ENCODE assay signal across 8 mouse cellular contexts in the genomic region with DNA sequence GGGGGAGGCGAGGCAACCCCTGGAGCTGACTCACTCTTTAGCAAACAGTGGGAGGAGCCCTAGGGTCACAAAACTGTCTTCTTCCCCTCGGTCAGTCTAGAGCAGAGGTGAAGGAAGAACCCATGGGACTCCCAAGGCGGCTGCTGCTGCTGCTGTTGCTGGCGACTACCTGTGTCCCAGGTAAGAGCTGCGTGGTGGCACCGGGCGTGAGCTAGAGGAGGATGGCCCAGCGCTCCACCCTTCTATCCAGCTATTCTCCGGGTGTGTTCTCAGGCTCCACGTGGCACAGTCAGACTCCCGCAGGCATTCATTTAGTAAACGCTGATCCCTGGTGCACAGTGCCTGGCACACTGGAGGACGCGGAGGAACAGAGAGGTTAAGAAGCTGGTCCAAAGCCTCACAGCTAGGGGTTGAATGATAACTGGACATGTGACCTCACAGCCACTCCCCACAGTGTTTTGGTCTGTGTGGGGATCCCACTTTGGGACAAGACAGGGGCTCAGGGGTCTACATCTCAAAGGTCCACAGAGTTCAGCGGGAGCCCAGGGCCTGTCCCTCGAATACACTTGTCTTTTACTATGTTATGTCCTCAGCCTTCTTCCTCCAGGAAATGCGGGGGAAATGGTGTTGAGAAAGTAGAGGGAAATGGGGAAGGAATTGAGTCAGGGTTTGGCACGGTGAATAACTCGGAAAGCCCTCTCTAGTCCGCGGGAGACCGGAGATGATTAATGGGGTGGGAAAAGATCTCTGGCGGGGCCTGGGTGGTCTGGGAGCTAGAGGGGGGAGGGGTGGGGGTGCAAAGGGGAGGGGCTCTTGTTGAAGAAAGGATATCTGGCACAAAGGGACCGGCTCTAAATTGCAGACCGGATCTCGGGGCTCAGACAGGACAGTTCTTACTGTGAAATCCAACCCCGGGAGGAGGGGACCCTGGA. TPM values are rescaled to one million over a fixed set of nuclear protein-coding genes. Genes with fewer than 3 reads are reported as not detected.
A peak's percentile ranks its signal among the peaks of the same experiment; 100 is the strongest.
DNase-seq lines count a peak whose midpoint lies in the region; TF ChIP-seq lines count a peak whose summit lies in the region.

A gene (plus strand): TSS at position 97 of the 932 bp plus-strand sequence.

- H3K4me3 ChIP-seq in C2C12 (ENCODE audit: insufficient read depth, poor library complexity, severe bottlenecking) = peak within 1 kb of the TSS; percentile 69

- peaks cover 41% of the 10 kb centered on the region for H3K36me3 ChIP-seq in C2C12 (ENCODE audit: control insufficient read depth, insufficient read depth)

- no peaks in the 10 kb centered on the region for H3K27me3 ChIP-seq in C2C12 (ENCODE audit: control insufficient read depth, insufficient read depth, insufficient read length)

- TF ChIP-seq CTCF in C2C12 (IDR thresholded peaks at IDR 0.05; ENCODE audit: control insufficient read depth, insufficient read depth, insufficient read length) = no peak

- DNase-seq in adrenal gland, postnatal 25 days = peak; percentile 27
- DNase-seq in heart, adult 8-10 months (ENCODE audit: low spot score) = peak; percentile 71
- peak; percentile 47 for DNase-seq in kidney, adult 9 months
- peak; percentile 82 for DNase-seq in lung, postnatal 10 days
- peak; percentile 46 to 73 for DNase-seq in spleen, postnatal 4 days (ENCODE audit: low spot score in 2 of 2)
- DNase-seq in cerebellum, postnatal 10 days = no peak
- no peak for DNase-seq in right cerebral cortex, adult 2 months (ENCODE audit: low spot score in 2 of 2)

- peaks cover 50% of the 10 kb centered on the region for H3K79me3 ChIP-seq in C2C12 (ENCODE audit: low read depth)

- H3ac ChIP-seq in C2C12 (ENCODE audit: control insufficient read depth, insufficient read length, low read depth) = peak within 1 kb of the TSS; percentile 73

- H3K79me2 ChIP-seq in C2C12 (ENCODE audit: control insufficient read depth, insufficient read depth) = peaks cover 55% of the 10 kb centered on the region

TF ChIP-seq in C2C12, 6 proteins besides CTCF, POLR2A, EP300 and RAD21:
- TF ChIP-seq MAX (IDR thresholded peaks at IDR 0.05) (peak; percentile 28), FOSL1 (IDR thresholded peaks at IDR 0.05; ENCODE audit: insufficient read depth, low read length, poor library complexity, severe bottlenecking) (no peak), USF1 (IDR thresholded peaks at IDR 0.05; ENCODE audit: low read depth) (peak; percentile 76)

RNA-seq across cellular contexts. Expression of the gene that starts here (rescaled TPM):
- 191 TPM for polyA plus RNA-seq in C2C12 (2012; fragmentation: generic; extraction: Trizol)
- 5.6 and 7.8 TPM in 2 replicates for total RNA-seq in adrenal gland, postnatal 25 days (2021)
- total RNA-seq in heart, adult 8-10 months (2022) = 1 to 10 TPM; 1.7 to 9.2 (median 2.6) TPM

Comparison
In these comparisons a context has a peak if more than half of its experiments do, and no peak if none do; other contexts are left out.
1. DNase-seq: peak in adrenal gland, postnatal 25 days (single experiment), heart, adult 8-10 months (single experiment), kidney, adult 9 months (single experiment), lung, postnatal 10 days (single experiment) and spleen, postnatal 4 days (2 of 2); none in cerebellum, postnatal 10 days (0 of 2) and right cerebral cortex, adult 2 months (0 of 2).